Mouse (Mus musculus): ENCODE data around the gene Plxdc1. TPM values are rescaled to one million over a fixed set of nuclear protein-coding genes. Genes with fewer than 3 reads are reported as not detected.
A peak's percentile ranks its signal among the peaks of the same experiment; 100 is the strongest.

The Plxdc1 gene
- polyA plus RNA-seq, 1 experiment from 2014 or later = 1.8 TPM

DNA sequence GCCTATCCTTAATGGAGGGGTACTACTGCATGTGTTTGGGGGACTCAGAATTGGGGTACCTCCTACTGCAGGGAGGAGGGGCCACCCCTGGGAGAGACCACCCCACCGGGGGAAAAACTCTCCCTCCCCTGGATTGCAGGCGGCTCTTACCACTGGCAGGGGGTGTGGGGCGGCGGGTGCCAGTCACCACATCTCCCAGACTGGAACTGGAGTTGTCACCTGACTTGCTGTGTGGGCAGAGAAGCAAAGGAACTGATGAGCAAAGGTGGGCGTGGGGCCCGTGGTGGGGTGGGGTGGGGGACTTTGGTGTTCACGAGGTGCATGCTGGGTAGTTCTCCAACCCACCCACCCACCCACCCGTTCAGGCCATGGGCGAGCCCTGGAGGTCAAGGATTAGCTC, 25.5 kb upstream of the Plxdc1 start:
- Histone ChIP-seq H3K27ac (no peak overlapping the region), H3K4me2 (no peak overlapping the region), H3K27me3 (replicated peaks) (no peaks in the 10 kb centered on the region), H3K36me3 (replicated peaks) (peaks cover 64% of the 10 kb centered on the region), H3K4me3 (no peak overlapping the region), H3K9ac (no peak overlapping the region), H3K9me3 (no peaks in the 10 kb centered on the region), H3K4me1 (no peaks in the 10 kb centered on the region)
- WGBS = 67% methylated on average over 9 of the region's 9 CpGs
- no peak; the same call in 1 of the 2 replicates for ATAC-seq (replicated peaks)

DNA sequence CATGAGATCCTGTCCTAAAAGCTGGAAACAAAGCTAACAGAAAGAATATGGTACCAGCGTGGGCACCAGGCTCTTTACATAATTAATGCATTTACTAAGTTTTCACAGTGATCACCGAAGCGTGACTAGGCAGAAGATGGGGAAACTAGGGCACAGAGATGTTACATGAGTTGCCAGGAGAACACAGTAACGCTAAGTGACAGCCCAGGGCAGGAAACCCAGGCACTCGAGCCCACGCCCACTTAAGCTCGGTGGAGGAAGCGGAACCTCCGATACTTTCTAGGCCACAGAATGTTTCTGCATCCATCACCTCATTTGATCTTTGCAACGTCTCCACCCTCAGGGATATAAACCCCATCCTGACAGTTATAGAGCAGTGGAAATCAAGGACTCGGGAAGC, 21.8 kb upstream of the Plxdc1 start:
- no peak overlapping the region for H3K9ac ChIP-seq
- H3K9me3 ChIP-seq = no peaks in the 10 kb centered on the region
- H3K4me1 ChIP-seq = peaks cover 3% of the 10 kb centered on the region; the same call in 1 of the 2 replicates
- H3K27ac ChIP-seq = no peak overlapping the region
- 80% methylated on average over 11 of the region's 11 CpGs for WGBS
- no peak for ATAC-seq (replicated peaks)
- no peak overlapping the region for H3K4me2 ChIP-seq
- no peak overlapping the region for H3K4me3 ChIP-seq
- H3K36me3 ChIP-seq (replicated peaks) = peaks cover 50% of the 10 kb centered on the region
- no peaks in the 10 kb centered on the region for H3K27me3 ChIP-seq (replicated peaks)

DNA sequence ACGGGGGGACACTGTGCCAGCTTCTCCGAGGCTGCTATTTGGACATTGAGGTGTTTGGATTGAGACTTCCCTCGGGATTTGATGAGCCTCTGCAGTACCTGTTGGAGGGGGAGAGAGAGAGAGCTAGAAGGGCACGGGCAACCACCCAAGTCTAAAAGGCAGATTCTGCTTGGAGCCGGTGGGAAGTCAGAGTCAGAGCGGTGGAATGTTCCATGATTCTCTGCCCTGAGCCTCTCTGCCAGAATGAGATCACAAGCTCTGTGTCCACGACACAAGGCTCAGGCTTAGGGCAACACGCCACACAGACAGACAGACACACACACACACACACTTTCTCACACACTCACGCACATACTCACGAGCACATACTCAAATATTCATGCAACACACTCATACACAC, 19.4 kb upstream of the Plxdc1 start:
- Histone ChIP-seq H3K36me3 (replicated peaks) (peaks cover 34% of the 10 kb centered on the region), H3K9ac (no peak overlapping the region), H3K4me3 (no peak overlapping the region), H3K4me2 (no peak overlapping the region), H3K4me1 (peaks cover 6% of the 10 kb centered on the region; the same call in 1 of the 2 replicates), H3K27me3 (replicated peaks) (no peaks in the 10 kb centered on the region), H3K9me3 (no peaks in the 10 kb centered on the region), H3K27ac (no peak overlapping the region)
- ATAC-seq (replicated peaks) = no peak
- WGBS = 88% methylated on average over 10 of the region's 10 CpGs

DNA sequence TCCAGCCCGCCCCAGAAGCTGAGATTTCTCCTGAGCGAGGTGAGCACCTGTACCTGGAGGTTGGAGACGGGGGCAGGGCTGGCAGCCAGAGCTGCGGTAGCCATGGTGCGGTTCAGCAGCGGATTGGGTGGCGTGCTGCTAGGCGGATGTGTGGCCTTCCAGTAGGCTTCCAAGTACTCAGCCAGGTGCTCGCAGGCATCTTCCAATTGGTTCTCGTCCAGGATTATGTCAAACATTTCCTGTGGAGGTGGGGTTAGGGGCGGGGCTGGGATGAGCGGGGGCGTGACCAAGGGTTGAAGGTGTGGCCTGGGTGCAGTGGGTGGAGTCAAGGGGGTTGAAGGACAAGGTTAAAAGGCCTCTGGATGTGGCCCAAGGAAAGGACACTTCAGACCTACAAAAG, 18.8 kb upstream of the Plxdc1 start:
- Histone ChIP-seq H3K4me1 (peaks cover 6% of the 10 kb centered on the region; the same call in 1 of the 2 replicates), H3K9ac (no peak overlapping the region), H3K4me3 (no peak overlapping the region), H3K9me3 (no peaks in the 10 kb centered on the region), H3K27me3 (replicated peaks) (no peaks in the 10 kb centered on the region), H3K36me3 (replicated peaks) (peaks cover 28% of the 10 kb centered on the region), H3K4me2 (no peak overlapping the region), H3K27ac (no peak overlapping the region)
- ATAC-seq (replicated peaks) = no peak
- 52% methylated on average over 13 of the region's 13 CpGs for WGBS

DNA sequence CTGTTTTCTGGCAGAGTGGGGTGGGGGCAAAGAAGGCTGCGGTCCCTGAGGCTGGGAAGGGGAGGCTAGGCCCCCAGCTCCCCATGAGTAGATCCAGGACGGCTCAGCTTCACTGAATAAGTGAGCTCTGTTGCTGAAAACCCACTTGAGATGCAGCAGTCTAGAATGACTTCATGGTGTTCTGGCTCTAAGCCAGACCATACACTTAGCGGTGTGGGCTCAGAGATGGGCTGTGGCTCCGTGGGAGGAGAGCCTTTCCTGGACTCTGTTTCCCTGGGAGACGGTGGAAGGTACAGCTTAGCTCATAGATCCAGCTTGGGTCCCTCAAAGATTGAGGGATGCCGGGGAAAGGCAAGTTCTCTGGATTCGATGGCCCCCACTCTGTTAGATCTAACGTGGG, 17.9 kb upstream of the Plxdc1 start:
- H3K36me3 ChIP-seq (replicated peaks) = peaks cover 19% of the 10 kb centered on the region
- ATAC-seq (replicated peaks) = no peak
- no peak overlapping the region for H3K9ac ChIP-seq
- no peak overlapping the region for H3K27ac ChIP-seq
- no peaks in the 10 kb centered on the region for H3K27me3 ChIP-seq (replicated peaks)
- H3K4me2 ChIP-seq = no peak overlapping the region
- no peaks in the 10 kb centered on the region for H3K9me3 ChIP-seq
- H3K4me3 ChIP-seq = no peak overlapping the region
- WGBS = 76% methylated on average over 8 of the region's 8 CpGs
- H3K4me1 ChIP-seq = peaks cover 8% of the 10 kb centered on the region; the same call in 1 of the 2 replicates

DNA sequence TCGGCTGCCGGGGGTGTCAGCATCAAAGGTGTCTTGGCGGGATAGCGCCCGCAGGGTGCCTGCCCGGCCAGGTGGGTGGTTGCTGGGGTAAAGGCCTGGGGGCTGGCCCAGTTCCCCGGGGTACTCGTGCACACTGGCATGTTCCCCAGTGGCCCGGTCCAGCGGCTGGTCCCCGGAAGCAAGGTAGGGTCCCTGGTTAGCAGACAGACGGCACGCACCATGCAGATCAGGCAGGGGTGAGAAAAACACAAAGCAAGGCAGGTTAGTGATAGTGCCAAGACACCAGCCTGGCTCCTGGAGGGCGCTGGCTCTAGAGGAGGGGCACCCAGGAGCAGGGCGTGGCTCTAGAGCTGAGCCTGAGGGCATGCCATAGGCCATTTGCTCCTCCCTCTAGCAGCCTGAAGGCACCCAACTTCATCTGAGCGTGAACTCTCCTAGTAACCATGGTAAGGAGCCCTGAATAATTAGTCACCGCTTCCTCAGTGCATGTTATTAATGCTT, 17.0 kb upstream of the Plxdc1 start:
- WGBS = 45% methylated on average over 17 of the region's 17 CpGs
- H3K9ac ChIP-seq = no peak overlapping the region
- no peaks in the 10 kb centered on the region for H3K27me3 ChIP-seq (replicated peaks)
- no peak overlapping the region for H3K4me2 ChIP-seq
- H3K4me1 ChIP-seq = peaks cover 9% of the 10 kb centered on the region; the same call in 1 of the 2 replicates
- ATAC-seq (replicated peaks) = 0 out of 2 replicates have a peak, but pooled peaks have one; percentile 7
- H3K36me3 ChIP-seq (replicated peaks) = peaks cover 16% of the 10 kb centered on the region
- no peak overlapping the region; the same call in 1 of the 2 replicates for H3K27ac ChIP-seq
- no peaks in the 10 kb centered on the region for H3K9me3 ChIP-seq
- no peak overlapping the region for H3K4me3 ChIP-seq

DNA sequence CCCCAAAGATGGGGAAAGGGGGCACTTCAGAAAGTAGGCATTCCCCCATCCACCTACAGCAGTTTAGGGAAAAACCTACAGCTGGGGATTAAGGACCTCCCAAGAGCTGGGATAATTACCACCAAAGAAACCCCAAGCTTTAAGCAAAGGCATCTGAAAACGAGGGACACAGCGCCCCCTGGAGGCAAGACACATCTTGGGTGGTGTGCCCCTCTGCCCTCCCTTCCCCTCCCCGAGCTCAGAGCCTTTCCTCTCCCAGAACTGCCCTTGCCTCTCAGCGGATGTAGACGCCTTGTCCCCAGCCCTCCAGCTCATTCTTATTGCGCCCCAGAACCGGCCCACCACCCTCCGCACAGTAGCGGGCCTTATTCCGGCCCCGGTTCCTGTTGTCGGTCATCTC, 16.4 kb upstream of the Plxdc1 start:
- WGBS = 9% methylated on average over 12 of the region's 12 CpGs
- no peak overlapping the region for H3K27ac ChIP-seq
- peaks cover 16% of the 10 kb centered on the region for H3K36me3 ChIP-seq (replicated peaks)
- H3K9ac ChIP-seq = no peak overlapping the region
- H3K4me2 ChIP-seq = no peak overlapping the region
- ATAC-seq (replicated peaks) = no peak
- H3K4me3 ChIP-seq = no peak overlapping the region
- no peaks in the 10 kb centered on the region for H3K27me3 ChIP-seq (replicated peaks)
- peaks cover 9% of the 10 kb centered on the region; the same call in 1 of the 2 replicates for H3K4me1 ChIP-seq
- no peaks in the 10 kb centered on the region for H3K9me3 ChIP-seq

DNA sequence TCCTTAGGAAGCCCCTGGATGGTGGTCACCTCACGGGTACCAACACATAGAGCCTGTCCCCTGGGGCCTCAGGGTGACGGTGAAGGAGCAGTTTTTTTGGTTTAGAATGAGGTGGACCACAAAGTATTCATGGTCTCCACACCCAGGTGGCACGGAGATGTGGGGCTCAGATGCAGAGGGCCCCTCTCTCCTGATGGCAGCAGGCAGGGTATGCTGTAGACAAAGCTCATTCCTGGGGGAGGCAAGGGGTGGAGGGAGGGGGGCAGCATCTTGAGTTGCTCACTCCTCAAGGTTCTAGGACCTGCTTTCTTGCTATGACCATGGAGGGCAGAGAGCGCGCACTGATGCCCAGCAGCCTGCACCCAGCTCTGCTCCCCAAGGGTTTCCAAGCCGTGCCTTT, 15.7 kb upstream of the Plxdc1 start:
- H3K36me3 ChIP-seq (replicated peaks) = peaks cover 16% of the 10 kb centered on the region
- H3K4me3 ChIP-seq = no peak overlapping the region
- no peak overlapping the region for H3K4me2 ChIP-seq
- H3K9me3 ChIP-seq = no peaks in the 10 kb centered on the region
- H3K9ac ChIP-seq = no peak overlapping the region
- H3K27ac ChIP-seq = no peak overlapping the region
- no peaks in the 10 kb centered on the region for H3K27me3 ChIP-seq (replicated peaks)
- 60% methylated on average over 6 of the region's 6 CpGs for WGBS
- ATAC-seq (replicated peaks) = no peak
- H3K4me1 ChIP-seq = peaks cover 9% of the 10 kb centered on the region; the same call in 1 of the 2 replicates

DNA sequence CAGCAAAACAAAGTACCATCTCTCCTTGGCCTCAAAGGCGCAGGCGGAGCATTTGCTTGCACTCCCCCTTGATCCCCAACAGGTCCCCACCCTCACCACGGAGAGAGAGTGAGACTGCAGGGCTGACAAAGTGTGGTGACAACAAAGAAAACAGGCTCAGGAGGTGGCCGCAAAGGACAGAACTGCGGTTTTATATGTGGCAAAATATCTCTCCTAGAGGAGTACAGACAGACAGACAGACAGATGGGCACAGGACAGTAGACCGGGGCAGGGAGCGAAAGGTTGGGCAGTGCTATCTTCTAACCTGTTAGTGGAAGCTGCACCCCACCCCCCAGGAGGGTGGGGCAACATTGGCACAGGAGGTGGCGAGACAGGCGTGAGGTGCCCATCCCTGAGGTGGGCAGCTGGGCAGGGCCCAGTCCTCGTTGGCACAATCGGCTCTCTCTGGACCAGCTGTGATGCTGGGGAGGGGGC, 15.1 kb upstream of the Plxdc1 start:
- H3K9ac ChIP-seq = no peak overlapping the region
- H3K27ac ChIP-seq = no peak overlapping the region
- H3K4me1 ChIP-seq = peaks cover 9% of the 10 kb centered on the region; the same call in 1 of the 2 replicates
- no peak for ATAC-seq (replicated peaks)
- no peak overlapping the region for H3K4me3 ChIP-seq
- WGBS = 37% methylated on average over 11 of the region's 11 CpGs
- no peaks in the 10 kb centered on the region for H3K27me3 ChIP-seq (replicated peaks)
- H3K9me3 ChIP-seq = no peaks in the 10 kb centered on the region
- no peak overlapping the region for H3K4me2 ChIP-seq
- peaks cover 16% of the 10 kb centered on the region for H3K36me3 ChIP-seq (replicated peaks)

DNA sequence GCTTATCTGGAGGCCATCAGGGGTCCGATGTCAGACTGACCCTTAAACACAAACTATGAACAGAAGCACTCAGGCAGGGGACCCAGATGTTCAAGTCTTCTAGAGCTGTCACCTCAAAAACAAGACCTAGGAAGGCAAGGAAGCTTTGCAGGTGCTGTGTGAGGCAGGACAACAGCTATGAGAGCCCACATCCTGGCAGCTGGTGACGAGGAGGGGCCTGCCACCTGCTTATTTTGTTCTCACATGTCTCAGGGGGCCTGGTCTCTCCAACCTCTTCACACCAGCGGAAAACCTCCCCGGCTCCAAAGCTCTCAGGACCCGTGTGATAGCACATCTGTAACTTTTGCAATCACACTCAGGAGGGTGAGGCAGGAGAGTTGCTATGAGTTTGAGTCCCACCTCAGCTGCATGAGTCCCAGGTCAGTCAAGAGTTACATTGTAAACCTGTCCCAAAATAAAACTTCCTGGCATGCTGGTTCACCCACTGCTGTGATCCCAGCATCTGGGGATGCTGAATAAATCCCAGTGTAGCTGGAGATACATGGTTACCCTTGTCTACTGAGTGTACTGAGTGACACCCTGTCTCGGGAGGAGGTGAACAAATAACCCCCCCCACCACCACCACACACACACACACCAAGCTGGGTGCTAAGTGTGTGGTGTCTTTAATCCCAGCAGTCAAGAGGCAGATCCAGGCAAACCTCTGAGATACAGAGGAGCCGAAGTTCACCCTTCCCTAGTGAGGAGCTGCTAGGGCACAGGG, 14.3 kb upstream of the Plxdc1 start:
- no peak overlapping the region for H3K4me2 ChIP-seq
- WGBS = 47% methylated on average over 7 of the region's 7 CpGs
- H3K4me3 ChIP-seq = no peak overlapping the region
- 0 out of 2 replicates have a peak, but pooled peaks cover 3% of the 10 kb centered on the region for H3K27me3 ChIP-seq (replicated peaks)
- no peaks in the 10 kb centered on the region for H3K9me3 ChIP-seq
- H3K36me3 ChIP-seq (replicated peaks) = peaks cover 14% of the 10 kb centered on the region
- no peak for ATAC-seq (replicated peaks)
- no peak overlapping the region for H3K9ac ChIP-seq
- no peak overlapping the region for H3K27ac ChIP-seq
- H3K4me1 ChIP-seq = peaks cover 14% of the 10 kb centered on the region

DNA sequence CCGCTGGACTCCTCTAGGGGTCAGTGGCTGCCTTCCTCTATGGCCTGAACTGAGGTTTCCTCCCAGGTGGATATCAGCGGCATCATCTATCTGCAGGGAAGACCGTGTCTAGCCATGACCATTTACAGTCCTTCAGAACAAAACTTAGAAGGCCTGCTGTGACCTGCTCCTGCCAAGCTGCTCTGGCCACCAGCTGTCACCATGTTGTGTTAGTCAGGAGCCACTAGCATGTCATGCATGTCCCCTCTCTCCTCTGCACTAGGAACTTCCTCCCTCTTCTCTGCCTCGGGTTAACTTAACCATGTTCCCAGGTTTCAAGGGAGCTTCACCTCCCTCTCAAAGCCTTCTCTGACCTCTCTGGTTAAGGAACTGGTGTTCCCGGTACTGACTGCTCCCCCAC, 13.5 kb upstream of the Plxdc1 start:
- Histone ChIP-seq H3K9me3 (no peaks in the 10 kb centered on the region), H3K27ac (no peak overlapping the region), H3K27me3 (replicated peaks) (peaks cover 4% of the 10 kb centered on the region; the same call in 1 of the 2 replicates), H3K9ac (no peak overlapping the region), H3K4me1 (peaks cover 22% of the 10 kb centered on the region), H3K36me3 (replicated peaks) (peaks cover 6% of the 10 kb centered on the region), H3K4me2 (no peak overlapping the region), H3K4me3 (no peak overlapping the region)
- WGBS = 66% methylated on average over 5 of the region's 5 CpGs
- ATAC-seq (replicated peaks) = no peak

DNA sequence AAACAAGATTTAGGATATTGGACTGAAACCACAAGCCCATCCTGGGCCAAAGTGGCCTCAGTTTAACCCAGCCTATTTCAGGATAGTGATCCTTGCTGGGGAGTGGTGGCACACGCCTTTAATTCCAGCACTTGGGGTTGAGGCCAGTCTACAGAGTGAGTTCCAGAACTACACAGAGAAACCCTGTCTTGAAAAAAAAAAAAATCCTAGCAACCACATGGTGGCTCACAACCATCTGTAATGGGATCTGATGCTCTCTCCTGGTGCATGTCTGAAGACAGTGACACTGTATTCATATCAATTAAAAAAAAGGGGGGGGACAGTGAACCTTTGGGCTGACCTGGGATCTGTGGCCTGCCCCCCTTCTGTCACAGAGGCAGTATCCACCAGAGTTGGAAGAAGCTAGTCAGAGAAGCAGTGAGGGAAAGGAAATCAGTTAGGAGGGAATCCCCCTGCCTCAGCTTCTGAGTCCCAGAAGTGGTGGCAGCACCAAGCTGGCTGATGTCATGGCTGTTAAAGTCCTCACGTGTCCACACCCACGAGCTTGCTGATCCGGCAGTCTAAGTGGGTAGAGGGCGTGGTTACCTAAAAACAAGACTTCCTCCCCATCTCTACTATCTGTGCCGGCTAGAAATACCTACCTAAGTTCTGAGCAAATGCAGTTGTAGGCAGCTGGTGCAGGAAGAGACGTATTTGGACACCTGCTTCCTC, 12.8 kb upstream of the Plxdc1 start:
- Histone ChIP-seq H3K27me3 (replicated peaks) (peaks cover 9% of the 10 kb centered on the region; the same call in 1 of the 2 replicates), H3K9me3 (no peaks in the 10 kb centered on the region), H3K27ac (no peak overlapping the region), H3K4me3 (no peak overlapping the region), H3K9ac (no peak overlapping the region), H3K36me3 (replicated peaks) (no peaks in the 10 kb centered on the region), H3K4me1 (peaks cover 25% of the 10 kb centered on the region), H3K4me2 (no peak overlapping the region)
- no peak for ATAC-seq (replicated peaks)
- 68% methylated on average over 7 of the region's 7 CpGs for WGBS
